Mouse (Mus musculus): ENCODE data around the gene Igfbpl1. TPM values are rescaled to one million over a fixed set of nuclear protein-coding genes. Genes with fewer than 3 reads are reported as not detected.

Igfbpl1 gene
- polyA plus RNA-seq, 1 experiment from 2014 or later, result 63.3 TPM

- peaks cover 90% of the 10 kb centered on the region for H3K27me3 ChIP-seq
- H3K4me2 ChIP-seq (replicated peaks), result no peak overlapping the region
- no peak for ATAC-seq (ENCODE audit: low FRiP score, low read depth)
- WGBS, result 63% methylated on average over 7 of the region's 7 CpGs
- H3K9ac ChIP-seq (replicated peaks), result no peak overlapping the region
- no peak overlapping the region for H3K4me3 ChIP-seq
- no peaks in the 10 kb centered on the region for H3K9me3 ChIP-seq
- peaks cover 91% of the 10 kb centered on the region for H3K4me1 ChIP-seq
- no peak overlapping the region for H3K27ac ChIP-seq (replicated peaks)
- no peaks in the 10 kb centered on the region for H3K36me3 ChIP-seq
Observed at GRCm38 (mm10) chr4:45766774-45767173, 59.9 kb downstream of the Igfbpl1 start.

GRCm38 (mm10) chr4:45765565-45766201, 61.0 kb downstream of the Igfbpl1 start:
- H3K4me1 ChIP-seq, result peaks cover 81% of the 10 kb centered on the region
- H3K27ac ChIP-seq (replicated peaks), result peak overlapping the region; percentile 43
- ATAC-seq (ENCODE audit: low FRiP score, low read depth), result peak; percentile 57
- peaks cover 95% of the 10 kb centered on the region for H3K27me3 ChIP-seq
- peak overlapping the region; percentile 41 for H3K4me2 ChIP-seq (replicated peaks)
- H3K4me3 ChIP-seq, result peak overlapping the region; percentile 3
- under 1% methylated on average over 15 of the region's 18 CpGs for WGBS
- no peaks in the 10 kb centered on the region for H3K9me3 ChIP-seq
- peak overlapping the region; percentile 24; the same call in 1 of the 2 replicates for H3K9ac ChIP-seq (replicated peaks)
- no peaks in the 10 kb centered on the region for H3K36me3 ChIP-seq

GRCm38 (mm10) chr4:45765121-45765564, 61.6 kb downstream of the Igfbpl1 start:
- Histone ChIP-seq H3K36me3 (no peaks in the 10 kb centered on the region), H3K4me1 (peaks cover 76% of the 10 kb centered on the region), H3K27me3 (peaks cover 96% of the 10 kb centered on the region), H3K9me3 (no peaks in the 10 kb centered on the region), H3K4me2 (replicated peaks) (peak overlapping the region; percentile 41), H3K27ac (replicated peaks) (peak overlapping the region; percentile 43), H3K4me3 (peak overlapping the region; percentile 3), H3K9ac (replicated peaks) (peak overlapping the region; percentile 24)
- ATAC-seq (ENCODE audit: low FRiP score, low read depth), result no peak; the same call in 1 of the 2 replicates
- WGBS, result under 1% methylated on average over 16 of the region's 16 CpGs

DNA sequence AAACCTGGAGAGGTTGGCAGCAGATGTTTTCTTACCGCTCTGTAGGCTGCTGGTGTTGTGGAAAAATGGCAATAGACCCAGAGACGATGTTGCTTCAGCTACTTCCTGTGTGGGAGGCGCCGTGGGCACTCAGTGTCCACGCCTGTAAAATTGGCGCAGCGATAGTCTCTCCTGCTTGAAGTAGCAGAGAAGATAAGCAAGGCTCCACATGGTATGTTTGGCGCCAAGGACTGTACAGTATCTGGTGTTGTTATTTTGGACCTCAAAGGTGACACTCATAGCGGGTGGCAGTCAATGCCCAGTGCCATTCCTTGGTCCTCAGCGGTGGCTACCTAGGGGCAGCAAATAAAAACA, 62.6 kb downstream of the Igfbpl1 start:
- ATAC-seq (ENCODE audit: low FRiP score, low read depth), result no peak
- H3K36me3 ChIP-seq, result no peaks in the 10 kb centered on the region
- peak overlapping the region; percentile 39 for H3K4me2 ChIP-seq (replicated peaks)
- H3K27ac ChIP-seq (replicated peaks), result peak overlapping the region; percentile 75
- WGBS, result 7% methylated on average over 10 of the region's 10 CpGs
- H3K9ac ChIP-seq (replicated peaks), result no peak overlapping the region
- no peak overlapping the region for H3K4me3 ChIP-seq
- H3K9me3 ChIP-seq, result no peaks in the 10 kb centered on the region
- H3K27me3 ChIP-seq, result peaks cover 97% of the 10 kb centered on the region
- H3K4me1 ChIP-seq, result peaks cover 65% of the 10 kb centered on the region

DNA sequence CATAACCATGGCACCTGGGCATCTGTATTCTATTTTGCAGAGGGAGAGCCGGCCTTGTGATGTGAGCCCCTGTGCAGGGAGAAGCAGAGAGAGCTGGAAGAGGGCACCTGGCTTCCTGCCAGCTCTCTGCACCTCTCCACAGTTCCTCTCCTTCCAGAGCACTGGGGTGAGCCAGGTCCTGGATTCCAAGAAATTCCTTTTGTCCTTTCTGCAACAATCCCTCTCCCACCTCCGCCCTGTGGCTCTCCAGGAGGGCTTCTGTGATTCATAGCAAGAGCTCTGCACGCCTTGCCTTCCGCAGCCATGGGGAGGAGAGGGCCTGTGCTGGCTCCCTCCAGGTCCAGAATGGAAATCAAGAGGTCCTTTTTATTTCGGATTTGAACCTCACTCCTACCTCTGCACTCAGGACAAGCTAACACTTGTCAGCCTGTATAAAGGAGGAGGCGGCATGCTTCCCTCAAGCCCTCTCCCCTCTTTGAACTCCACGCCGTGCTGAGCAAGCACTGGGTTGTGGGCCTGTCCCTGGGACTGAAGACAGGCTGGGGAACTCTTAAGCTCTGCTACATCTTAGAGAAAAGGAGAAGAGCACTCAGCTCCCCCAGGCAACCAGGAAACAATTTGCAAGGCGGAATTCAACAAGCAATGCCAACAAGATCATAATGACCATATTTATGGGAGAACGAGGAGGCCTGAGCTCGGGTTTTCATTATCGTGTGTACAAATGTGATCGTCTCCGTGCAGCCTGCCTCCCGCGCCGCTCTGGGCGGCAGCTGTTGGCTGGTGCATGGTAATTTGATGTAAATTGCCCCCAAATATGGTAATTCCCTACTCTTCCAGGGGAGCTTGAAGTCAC, 63.2 kb downstream of the Igfbpl1 start:
- Histone ChIP-seq H3K4me3 (no peak overlapping the region), H3K27me3 (peaks cover 97% of the 10 kb centered on the region), H3K36me3 (no peaks in the 10 kb centered on the region), H3K4me2 (replicated peaks) (peak overlapping the region; percentile 39), H3K4me1 (peaks cover 59% of the 10 kb centered on the region), H3K27ac (replicated peaks) (peak overlapping the region; percentile 75), H3K9me3 (no peaks in the 10 kb centered on the region), H3K9ac (replicated peaks) (0 out of 2 replicates have a peak overlapping the region, but pooled peaks have one; percentile 8)
- 2% methylated on average over 18 of the region's 18 CpGs for WGBS
- peak; percentile 50; the same call in 1 of the 2 replicates for ATAC-seq (ENCODE audit: low FRiP score, low read depth)

- Histone ChIP-seq H3K27ac (replicated peaks) (no peak overlapping the region), H3K4me3 (no peak overlapping the region), H3K9ac (replicated peaks) (no peak overlapping the region), H3K36me3 (no peaks in the 10 kb centered on the region), H3K9me3 (no peaks in the 10 kb centered on the region), H3K4me1 (peaks cover 50% of the 10 kb centered on the region), H3K4me2 (replicated peaks) (no peak overlapping the region), H3K27me3 (peaks cover 97% of the 10 kb centered on the region)
- WGBS, result 88% methylated on average over 4 of the region's 4 CpGs
- ATAC-seq (ENCODE audit: low FRiP score, low read depth), result no peak
Observed at GRCm38 (mm10) chr4:45762600-45762999, 64.1 kb downstream of the Igfbpl1 start.

Other genes with a start within 250 kb of the Igfbpl1 start
- gene Aldh1b1, start 27.9 kb downstream of the Igfbpl1 start, polyA plus RNA-seq (2016; fragmentation: Nextera tagmentation; extraction: Ambion mirVana), result 8.6 and 9.0 TPM in 2 replicates
- 0.81 and 1.3 TPM in 2 replicates for gene Stra6l, start 21.7 kb upstream of the Igfbpl1 start, polyA plus RNA-seq (2016; fragmentation: Nextera tagmentation; extraction: Ambion mirVana)
- gene Ccdc180, start 63.4 kb upstream of the Igfbpl1 start, polyA plus RNA-seq (2016; fragmentation: Nextera tagmentation; extraction: Ambion mirVana), result 0.05 TPM in 1 of 2 replicates, not detected in the other
- gene Tdrd7, start 138.4 kb upstream of the Igfbpl1 start, polyA plus RNA-seq (2016; fragmentation: Nextera tagmentation; extraction: Ambion mirVana), result 12.0 and 15.9 TPM in 2 replicates
- 1.0 and 1.7 TPM in 2 replicates for gene Tmod1, start 212.0 kb upstream of the Igfbpl1 start, polyA plus RNA-seq (2016; fragmentation: Nextera tagmentation; extraction: Ambion mirVana)

Data from midbrain, embryonic 12.5 days (tissue).